Mouse (Mus musculus): ENCODE results near the gene Elovl5. TPM values are rescaled to one million over a fixed set of nuclear protein-coding genes. Genes with fewer than 3 reads are reported as not detected.

The Elovl5 gene
- total RNA-seq, 2 experiments from 2014 or later: 21.7 to 22.2 TPM

DNA sequence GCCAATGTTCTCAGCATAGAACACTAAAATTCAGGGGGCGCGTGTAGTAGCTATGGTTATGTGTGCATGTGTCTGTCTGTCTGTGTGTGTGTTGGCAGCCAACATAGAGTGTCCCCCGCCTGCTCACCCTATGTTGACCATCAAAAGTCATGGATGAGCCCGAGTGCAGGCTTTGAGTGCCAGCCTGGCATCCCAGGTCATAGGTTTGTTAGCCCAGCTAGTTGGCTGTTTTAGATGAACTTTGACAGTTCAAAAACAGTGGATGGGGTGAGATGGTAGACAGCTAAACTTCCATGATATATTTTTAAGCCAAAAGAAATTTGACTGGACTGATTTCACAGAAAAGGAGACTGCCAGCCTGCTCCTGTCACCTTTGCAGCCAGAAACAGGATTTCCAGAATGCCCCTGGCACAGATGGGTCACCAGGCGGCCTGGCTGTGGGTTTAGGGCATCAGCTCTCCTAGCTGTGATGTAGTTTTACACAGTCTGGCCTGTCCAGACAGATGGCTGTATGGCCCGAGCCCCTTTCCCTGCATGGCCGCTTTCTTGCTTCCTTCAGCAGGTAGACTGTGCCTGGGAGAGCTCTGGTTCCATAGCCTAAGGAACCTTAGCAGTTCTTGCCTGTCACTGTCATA, 33.8 kb downstream of the Elovl5 start:
- no peak for ATAC-seq (replicated peaks; ENCODE audit: low FRiP score, poor library complexity, severe bottlenecking)

DNA sequence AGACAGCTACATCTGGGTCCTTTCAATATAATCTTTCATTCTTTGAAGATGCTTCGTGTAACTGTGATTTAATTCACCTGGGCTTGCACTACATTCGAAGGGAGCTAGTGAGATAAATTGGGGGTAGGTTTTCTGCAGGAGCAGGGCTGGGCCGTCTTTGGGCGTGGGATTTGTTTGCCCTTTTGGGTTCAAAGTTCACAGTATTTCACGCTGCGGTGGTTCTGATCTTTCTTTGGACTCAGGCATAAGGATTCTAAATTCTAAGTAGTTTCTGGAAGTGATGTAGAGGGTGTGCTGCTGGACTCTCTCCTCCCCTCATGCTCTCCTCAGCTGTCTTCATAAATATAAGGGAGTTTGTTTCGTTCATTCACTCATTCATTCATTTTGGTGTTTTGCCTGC, 34.8 kb downstream of the Elovl5 start:
- ATAC-seq (replicated peaks; ENCODE audit: low FRiP score, poor library complexity, severe bottlenecking): no peak

DNA sequence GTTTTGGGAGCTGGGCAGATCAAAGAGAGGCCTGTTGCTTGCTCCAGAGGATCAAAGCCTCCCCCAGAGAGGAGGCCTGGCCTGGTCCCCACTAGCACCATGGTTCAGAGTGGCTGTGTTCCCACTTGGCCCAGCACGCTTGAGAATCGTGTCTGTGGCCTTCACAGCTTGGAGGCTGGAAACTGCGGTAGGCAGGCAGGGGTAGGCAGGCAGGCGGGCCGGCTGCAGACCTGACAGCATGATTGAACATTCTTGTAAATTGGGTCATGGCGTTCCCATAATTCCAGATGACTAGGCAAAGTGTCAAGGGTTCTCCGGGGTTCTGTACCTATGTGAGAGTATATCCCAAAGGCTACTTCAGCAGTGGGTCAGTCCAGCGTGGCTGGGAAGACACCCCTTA, 35.9 kb downstream of the Elovl5 start:
- no peak for ATAC-seq (replicated peaks; ENCODE audit: low FRiP score, poor library complexity, severe bottlenecking)

DNA sequence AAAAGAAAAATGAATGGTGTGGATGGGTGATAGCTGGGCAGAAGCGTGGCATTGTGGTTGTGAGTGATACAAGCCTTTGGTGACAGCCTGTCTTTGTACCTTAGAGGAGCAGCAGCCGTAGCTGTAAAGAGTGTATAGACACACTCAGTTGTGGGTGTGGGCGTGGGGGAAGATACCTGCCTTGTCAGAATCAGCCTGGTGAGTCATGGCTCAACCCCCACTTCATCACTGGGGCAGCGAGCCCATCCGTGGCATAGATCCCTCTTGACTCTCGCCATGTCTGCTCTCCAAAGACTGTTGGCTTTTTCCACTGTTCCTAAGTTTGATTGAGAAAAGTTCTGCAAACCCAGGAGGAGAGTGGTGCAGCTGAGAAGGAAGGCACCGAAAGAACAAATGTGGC, 37.3 kb downstream of the Elovl5 start:
- no peak for ATAC-seq (replicated peaks; ENCODE audit: low FRiP score, poor library complexity, severe bottlenecking)

DNA sequence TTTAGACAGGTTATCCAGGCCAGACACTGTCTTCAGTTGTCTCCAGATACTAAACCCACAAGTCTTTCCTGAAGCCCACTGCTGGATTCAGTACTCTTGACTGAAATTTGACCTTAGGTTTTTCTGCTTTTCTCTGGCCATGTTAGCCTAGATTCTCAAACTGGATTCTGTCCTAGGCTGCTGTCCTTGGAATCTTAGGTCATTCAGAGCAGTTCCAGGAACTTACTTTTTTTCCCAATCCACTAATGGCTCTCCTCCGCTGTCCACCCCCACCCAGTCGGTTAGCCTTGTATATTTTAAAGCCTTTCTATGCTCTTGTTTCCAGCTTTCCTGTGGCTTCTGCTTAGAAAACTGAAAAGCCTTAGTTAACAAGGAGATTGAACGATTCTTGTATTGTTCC, 37.8 kb downstream of the Elovl5 start:
- no peak for ATAC-seq (replicated peaks; ENCODE audit: low FRiP score, poor library complexity, severe bottlenecking)

DNA sequence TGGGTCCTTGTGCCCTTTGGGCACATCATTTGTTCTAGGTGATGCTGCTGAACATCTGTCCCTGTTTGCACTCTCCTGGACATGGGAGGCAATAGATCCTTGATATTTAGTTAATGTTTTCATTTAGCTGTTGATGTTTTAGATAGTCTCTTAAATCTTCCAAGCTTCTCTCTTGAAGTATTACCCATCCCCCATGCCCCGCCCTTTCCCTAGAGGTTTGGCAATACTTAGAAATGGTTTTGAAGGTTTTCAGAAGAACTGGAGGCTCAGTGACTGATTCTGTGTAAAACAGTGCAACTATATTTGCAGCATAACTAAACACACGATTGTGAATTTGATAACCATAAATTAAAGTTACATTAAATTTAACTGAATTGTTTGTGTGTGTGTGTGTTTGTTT, 38.3 kb downstream of the Elovl5 start:
- ATAC-seq (replicated peaks; ENCODE audit: low FRiP score, poor library complexity, severe bottlenecking): no peak

DNA sequence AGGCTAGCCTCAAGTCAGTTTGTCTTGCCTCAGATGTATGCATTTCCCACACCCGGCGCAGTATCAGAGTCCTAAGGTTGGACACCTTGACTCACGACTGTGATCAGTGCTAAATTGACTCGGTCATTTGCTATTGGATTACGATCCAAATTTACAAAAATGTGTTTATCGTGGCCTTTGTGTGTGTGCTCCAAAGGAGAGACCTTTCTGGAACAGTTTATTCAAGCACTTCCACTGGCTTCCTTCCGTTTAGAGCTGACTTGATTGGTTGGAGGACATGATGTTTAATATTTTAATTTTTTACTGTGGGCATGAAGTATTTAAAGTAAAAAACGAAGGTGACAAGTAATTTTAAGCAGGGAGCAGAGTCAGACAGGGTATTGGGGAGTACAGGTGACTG, 38.8 kb downstream of the Elovl5 start:
- no peak for ATAC-seq (replicated peaks; ENCODE audit: low FRiP score, poor library complexity, severe bottlenecking)

DNA sequence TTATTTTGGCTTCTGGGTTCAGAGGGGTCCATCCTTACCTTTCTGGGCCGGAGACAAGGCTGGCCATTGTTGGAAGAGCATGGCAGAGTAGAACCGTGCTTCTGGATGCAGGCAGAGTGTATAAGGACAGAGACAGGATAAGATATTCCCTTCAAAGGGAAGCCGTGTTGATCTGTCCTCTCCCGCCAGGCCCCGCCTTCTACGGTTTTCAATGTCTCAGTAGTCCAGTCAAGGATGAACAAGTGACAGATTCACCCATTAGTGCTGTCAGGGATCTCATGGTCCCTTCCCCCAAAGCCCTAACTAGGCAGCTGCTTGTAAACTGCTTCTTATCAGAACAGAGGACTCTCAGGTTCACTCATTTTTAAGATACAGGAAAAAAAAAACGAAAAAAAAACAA, 41.2 kb downstream of the Elovl5 start:
- ATAC-seq (replicated peaks; ENCODE audit: low FRiP score, poor library complexity, severe bottlenecking): no peak

DNA sequence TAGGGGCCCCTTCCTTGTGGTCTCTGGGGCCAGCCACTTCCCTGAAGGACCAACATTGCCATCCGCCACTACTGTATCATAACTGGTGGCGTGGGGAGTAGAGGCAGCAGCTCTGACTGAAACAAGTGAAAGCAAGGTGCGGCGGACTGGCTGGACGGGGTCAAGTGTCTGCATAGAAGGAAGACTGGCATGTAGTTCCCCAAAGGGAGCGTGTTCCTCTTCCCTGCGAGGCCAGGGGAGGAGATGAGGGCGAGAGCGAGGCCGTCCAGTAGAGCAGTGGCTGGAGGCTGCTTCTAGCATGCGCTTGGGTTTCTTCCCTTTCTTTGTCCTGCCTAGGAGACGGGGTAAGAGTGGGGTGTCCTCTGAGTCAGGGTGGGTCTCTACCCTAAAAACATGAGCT, 42.6 kb downstream of the Elovl5 start:
- ATAC-seq (replicated peaks; ENCODE audit: low FRiP score, poor library complexity, severe bottlenecking): no peak

DNA sequence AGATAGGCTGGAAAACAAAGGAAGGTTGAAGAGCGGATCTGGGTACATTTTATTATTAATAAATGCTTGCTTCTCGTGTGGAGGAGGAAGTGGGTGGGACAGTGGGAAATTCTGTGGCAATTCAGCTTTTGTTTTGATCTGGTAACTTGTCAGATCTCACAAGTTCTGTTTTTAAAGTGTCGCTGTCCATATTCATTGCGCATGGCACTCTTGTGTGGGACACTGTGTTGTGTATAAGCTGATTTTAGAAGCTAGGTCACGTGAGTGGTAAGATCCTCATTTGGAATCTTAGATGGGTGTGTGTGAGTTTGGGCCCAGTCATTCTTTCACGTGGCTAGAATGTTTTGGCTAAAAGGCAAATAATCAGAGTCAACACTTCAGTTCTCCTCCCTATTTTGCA, 44.2 kb downstream of the Elovl5 start:
- ATAC-seq (replicated peaks; ENCODE audit: low FRiP score, poor library complexity, severe bottlenecking): no peak

DNA sequence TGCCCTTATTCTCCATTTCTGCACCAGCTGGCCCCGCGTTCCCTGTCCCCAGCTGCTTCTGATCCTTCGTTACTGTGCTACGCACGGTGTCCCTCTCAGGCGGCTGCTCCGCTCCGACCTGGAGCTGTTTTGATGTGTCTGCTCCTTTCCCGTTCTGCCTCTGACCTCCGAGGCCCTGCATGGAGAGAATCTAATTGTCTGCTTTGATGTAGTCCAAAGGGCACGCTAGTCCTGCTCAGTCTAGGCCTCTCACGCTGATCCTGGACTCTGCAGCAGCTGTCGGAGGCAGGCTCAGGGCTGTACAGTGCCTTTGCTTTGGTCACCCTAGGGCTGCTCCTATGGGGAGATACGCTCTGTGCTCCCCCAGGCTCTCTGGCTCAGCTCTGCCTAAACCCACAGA, 46.9 kb downstream of the Elovl5 start:
- no peak for ATAC-seq (replicated peaks; ENCODE audit: low FRiP score, poor library complexity, severe bottlenecking)

DNA sequence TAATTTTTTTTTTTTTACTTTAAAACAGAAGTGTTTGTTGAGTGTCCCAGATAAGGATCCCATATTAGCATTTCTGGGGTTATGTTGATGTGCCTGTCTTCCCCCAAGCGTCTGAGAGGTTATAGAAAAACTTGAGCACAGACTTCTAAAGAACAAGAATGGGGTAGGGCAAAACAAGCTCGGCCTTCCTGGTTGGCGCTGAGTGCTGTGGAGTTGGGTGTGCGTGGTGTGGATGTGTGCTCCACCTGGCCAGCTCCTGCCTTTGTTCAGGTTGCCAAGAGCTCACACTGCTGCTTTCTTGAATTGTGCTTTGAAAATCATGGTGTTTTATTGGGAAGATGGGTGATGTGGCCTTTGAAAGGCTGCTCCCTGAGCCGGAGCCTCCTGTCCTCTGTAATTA, 48.1 kb downstream of the Elovl5 start:
- ATAC-seq (replicated peaks; ENCODE audit: low FRiP score, poor library complexity, severe bottlenecking): no peak

DNA sequence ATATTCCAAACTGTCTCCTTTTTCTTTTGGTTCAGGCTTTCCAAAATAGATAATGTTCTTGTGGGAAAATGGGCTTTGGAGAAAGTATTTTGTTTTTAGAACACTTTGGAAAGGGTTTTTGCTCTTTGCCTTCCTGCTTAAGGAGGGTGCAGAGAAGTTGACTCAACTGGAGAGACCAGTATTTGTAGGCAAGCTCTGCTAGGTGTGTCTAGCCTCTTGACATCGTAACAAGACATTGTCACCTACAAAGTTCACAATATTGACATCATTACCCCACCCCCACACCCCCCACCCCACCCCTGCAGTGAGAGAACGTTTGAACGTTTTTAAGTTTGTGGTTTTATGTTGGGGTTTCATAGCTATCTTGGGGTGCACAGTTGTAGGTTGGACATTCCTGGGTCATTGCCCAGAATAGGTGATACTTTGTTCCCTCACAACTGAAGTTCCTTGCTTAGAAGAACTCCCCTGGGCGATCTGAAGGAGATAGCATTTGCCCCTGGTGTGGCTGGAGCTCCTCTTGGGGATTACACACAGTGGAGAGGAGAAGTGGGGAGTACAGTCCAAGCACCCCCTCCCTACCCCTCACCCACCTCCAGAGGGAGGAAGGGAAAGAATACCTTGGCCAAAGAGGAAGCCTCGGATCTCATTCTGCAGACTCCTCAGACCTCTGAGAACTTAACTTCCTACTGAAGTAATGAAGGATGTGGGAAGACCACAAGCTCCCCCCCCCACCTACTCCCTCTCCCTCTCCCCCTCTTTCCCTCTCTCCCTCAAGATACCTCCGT, 48.8 kb downstream of the Elovl5 start:
- no peak for ATAC-seq (replicated peaks; ENCODE audit: low FRiP score, poor library complexity, severe bottlenecking)

DNA sequence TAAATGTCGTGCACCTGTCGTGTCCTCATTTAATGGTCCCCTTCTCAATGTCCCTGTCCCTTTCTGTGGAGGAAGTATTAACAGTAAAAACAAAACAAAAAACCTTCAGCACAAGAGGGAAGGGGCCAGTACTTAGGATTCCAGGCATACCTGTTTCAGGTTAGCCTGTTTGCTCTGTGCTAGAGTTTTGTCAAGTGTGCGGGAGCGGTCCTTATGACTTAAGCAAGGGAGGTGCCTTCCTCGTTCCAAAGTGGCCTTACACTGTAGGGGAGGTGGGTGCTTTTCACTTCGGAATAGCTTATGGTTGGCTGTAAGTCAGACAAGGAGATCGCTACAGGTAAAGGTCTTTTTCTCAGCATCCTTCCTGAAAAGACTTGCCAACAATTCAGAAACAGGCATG, 49.7 kb downstream of the Elovl5 start:
- no peak for ATAC-seq (replicated peaks; ENCODE audit: low FRiP score, poor library complexity, severe bottlenecking)

DNA sequence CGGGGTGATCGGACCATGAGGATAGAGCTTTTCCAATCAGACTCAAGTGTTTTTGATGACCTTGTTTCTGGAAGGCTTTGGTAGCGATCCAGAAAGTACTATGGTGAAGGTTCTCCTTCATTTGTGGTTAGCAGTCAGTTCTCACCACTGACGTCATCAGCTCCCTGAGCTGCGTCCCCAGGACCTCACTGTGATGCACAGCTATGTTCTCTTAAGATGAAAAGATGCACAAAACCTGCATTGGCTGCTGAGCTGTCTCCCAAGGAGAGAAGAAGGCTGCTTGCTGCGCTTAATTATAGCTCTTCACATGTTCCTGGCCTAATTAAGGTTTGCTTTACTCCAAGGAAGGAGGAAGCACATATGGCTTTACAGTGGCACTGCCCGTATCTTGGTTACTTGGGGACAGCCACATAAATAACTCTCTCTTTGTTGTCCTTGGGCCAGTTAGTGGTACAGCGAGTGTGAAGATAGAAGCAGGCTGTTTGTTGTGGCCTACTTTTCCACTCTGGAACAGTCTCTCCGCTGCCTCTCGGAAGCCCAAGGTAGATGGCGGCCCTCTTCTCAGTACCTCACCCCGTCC, 50.5 kb downstream of the Elovl5 start:
- no peak for ATAC-seq (replicated peaks; ENCODE audit: low FRiP score, poor library complexity, severe bottlenecking)

DNA sequence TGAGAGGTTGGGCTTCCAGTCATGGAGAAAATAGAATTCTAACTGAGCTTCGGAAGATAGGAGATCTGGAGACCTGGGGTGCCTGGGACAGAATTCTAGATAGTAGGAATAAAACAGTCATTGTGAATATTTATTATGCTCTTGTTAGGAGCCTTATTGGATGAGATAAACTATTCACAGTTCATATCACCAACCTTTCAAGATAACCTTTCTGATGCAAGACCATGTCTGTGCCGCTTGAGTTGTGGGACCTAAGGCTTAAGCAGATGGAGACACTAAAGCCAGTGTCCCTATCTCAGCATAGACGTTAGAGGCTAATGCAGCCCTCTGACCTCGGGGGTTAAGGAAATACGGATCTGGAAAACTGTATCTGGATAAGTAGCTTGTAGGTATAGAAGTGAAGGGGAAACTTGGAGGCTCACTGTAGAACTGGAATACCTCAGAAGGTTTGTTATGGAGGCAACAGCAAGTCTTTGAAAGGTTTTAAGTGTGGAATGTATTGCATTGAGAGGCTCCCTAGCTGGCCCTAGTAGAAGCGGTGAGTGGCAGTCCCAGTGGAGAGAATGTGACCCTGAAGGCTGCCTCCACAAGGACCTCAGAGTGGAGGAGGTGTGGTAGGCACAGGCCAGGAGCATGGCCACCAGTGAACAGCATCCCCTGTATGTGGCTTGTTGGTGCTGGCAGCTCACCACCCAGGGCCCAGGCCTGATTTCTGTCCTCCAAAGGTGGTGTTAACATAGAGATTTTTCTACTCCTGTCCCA, 52.2 kb downstream of the Elovl5 start:
- ATAC-seq (replicated peaks; ENCODE audit: low FRiP score, poor library complexity, severe bottlenecking): no peak

DNA sequence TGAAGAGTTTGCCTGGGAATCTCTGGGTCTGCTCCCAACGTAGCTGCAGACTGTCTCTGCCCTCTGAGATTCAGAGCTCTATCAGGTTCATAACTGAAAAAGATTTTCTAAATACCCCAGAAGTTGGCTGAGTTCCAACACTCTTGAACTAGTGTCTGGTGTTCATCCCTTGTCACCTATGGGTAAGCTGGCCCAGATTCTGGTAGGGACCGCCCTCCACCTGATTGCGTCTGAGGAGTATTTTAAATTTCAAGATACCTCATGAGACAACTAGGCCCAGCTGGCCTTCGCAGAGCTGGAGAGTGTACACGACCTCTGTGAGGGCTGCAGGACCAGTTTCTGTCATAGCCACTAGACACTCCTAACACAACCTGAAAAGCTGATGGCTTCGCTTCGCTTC, 61.8 kb downstream of the Elovl5 start:
- ATAC-seq (replicated peaks; ENCODE audit: low FRiP score, poor library complexity, severe bottlenecking): no peak

DNA sequence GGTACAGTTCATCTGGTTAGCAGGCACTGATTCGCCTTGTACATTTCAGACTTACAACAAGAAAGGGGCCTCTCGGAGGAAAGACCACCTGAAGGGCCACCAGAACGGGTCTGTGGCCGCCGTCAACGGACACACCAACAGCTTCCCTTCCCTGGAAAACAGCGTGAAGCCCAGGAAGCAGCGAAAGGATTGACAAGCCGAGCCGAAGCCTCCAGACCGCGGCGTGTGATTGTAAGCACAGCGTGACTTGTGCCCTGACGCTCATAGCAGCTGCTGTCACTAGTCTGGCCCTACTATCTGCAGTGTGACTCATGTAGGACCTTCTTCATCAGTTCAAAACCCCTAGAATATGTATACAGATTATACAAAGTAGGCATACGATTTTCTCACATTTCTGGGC, 65.5 kb downstream of the Elovl5 start:
- ATAC-seq (replicated peaks; ENCODE audit: low FRiP score, poor library complexity, severe bottlenecking): no peak

DNA sequence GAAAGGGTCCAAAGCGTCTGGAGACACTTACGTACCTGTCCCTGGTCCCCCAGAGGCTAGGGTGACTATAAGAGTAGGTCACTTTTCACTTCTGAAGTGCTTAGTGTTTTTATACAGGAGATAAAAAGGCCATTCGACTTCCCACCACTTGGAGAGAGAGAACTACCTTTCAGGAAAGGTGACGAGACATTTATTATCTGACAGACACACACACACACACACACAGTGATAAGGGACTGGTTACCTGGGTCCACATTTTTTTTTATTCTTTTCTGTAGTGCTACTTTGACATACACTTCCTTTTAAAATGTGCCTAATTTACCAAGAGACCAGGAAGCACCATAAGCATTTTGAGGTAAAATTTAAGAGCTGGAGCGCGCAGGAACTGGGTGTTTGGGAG, 66.4 kb downstream of the Elovl5 start:
- no peak for ATAC-seq (replicated peaks; ENCODE audit: low FRiP score, poor library complexity, severe bottlenecking)

DNA sequence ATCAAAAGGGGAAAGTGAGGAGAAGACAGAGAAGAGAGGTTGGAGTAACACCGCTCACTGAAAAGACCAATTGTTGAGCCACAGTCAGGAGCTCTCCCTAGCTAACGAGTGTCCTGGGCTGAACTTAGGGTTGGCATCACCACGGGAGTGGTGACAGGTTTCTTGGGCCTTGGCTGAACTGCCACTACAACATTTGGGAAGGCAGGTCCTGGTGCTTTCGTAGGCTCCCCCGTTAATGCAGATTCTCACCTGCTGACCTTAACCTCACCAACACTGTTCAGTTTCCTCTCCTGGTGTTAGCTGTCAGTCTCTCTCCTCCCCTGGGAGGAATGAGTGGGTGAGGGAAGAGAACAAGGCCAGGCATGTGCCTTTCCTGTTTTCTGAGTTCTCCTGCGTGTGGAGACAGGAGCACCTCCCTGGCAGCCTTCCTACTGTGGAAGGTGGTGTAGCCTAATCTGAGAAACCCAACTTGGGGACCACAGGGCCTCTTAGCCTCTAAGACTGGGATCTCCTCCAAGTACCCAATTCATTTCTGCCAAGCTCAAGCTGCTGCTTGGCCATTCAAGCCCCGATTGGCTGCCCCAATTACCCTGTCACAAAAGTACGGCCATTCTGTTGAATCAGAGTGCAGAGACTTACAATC, 69.1 kb downstream of the Elovl5 start:
- ATAC-seq (replicated peaks; ENCODE audit: low FRiP score, poor library complexity, severe bottlenecking): no peak

Measured in erythroblast, adult 5-6 weeks (primary cell).